Mouse (Mus musculus) layer of hippocampus, postnatal 10 days (tissue): ENCODE measurements around the gene Hist1h1b. TPM values are rescaled to one million over a fixed set of nuclear protein-coding genes. Genes with fewer than 3 reads are reported as not detected.
"Not testable (repeated sequence)": the region's sequence is repeated elsewhere in the genome, so short reads cannot be mapped to it uniquely, and the experiment has no call there.

Source experiments
- DNase-seq, 2 experiments: peaks; one replicate each; pipeline ENCODE4 v3.0.0; 2021; ENCODE audit warnings: low spot score in 2 of 2
- long read RNA-seq: library from polyadenylated mRNA; stranded (forward); transcript quantifications from one replicate; pipeline ENCODE4 v2.0.0, GENCODE M21; 2023
- total RNA-seq, 2 experiments: library from RNA; stranded (reverse); gene quantifications; 2 replicates each; pipeline ENCODE4 v1.2.3; 2021

Hist1h1b gene
- total RNA-seq: 10 to 100 TPM; 33.1 to 44.1 TPM
- long read RNA-seq: 0 reads

- peak; percentile 19 to 39 for DNase-seq
These were observed at the start of gene Hist1h1b for GRCm38 (mm10) chr13:21779767-21780731. Gene Hist1h1b, minus strand, starts transcription at chr13:21780625.

GRCm38 (mm10) chr13:21828511-21828910 lies 48.1 kb upstream of the Hist1h1b start:
- DNase-seq: no peak

- DNase-seq: not testable (repeated sequence)
These were observed 39.9 kb upstream of the Hist1h1b start for GRCm38 (mm10) chr13:21820082-21820890.

GRCm38 (mm10) chr13:21812092-21812491 lies 31.7 kb upstream of the Hist1h1b start:
- DNase-seq: not testable (repeated sequence)

- DNase-seq: not testable (repeated sequence)
These were observed 31.1 kb upstream of the Hist1h1b start, which contains the start of gene Hist1h4m for GRCm38 (mm10) chr13:21811539-21811938. Gene Hist1h4m, plus strand, starts transcription at chr13:21811746.

GRCm38 (mm10) chr13:21811074-21811473 lies 30.6 kb upstream of the Hist1h1b start:
- DNase-seq: not testable (repeated sequence)

GRCm38 (mm10) chr13:21810073-21810472 lies 29.6 kb upstream of the Hist1h1b start, which contains the start of the genes Hist1h2bq and Hist1h2ao:
Gene Hist1h2bq, minus strand, starts transcription at chr13:21810197.
Gene Hist1h2ao, plus strand, starts transcription at chr13:21810465.
- DNase-seq: not testable (repeated sequence)

- not testable (repeated sequence) for DNase-seq
These were observed 22.6 kb upstream of the Hist1h1b start for GRCm38 (mm10) chr13:21803058-21803457.

- DNase-seq: not testable (repeated sequence)
These were observed 16.7 kb upstream of the Hist1h1b start for GRCm38 (mm10) chr13:21797163-21797562.

GRCm38 (mm10) chr13:21795584-21795983 lies 15.2 kb upstream of the Hist1h1b start:
- DNase-seq: peak in 1 of 2 experiments; percentile 2

- DNase-seq: no peak
These were observed 10.3 kb upstream of the Hist1h1b start for GRCm38 (mm10) chr13:21790601-21791283.

- DNase-seq: no peak
These were observed 9.5 kb upstream of the Hist1h1b start for GRCm38 (mm10) chr13:21789925-21790324.

- no peak for DNase-seq
These were observed 7.6 kb upstream of the Hist1h1b start for GRCm38 (mm10) chr13:21787760-21788593.

- peak; percentile 82 to 85 for DNase-seq
These were observed 6.6 kb upstream of the Hist1h1b start, which contains the start of the genes Hist1h2an and Hist1h2bp for GRCm38 (mm10) chr13:21786899-21787629. Gene Hist1h2an, minus strand, starts transcription at chr13:21787218. Gene Hist1h2bp, plus strand, starts transcription at chr13:21787461.

GRCm38 (mm10) chr13:21786189-21786898 lies 5.9 kb upstream of the Hist1h1b start:
- DNase-seq: no peak

- DNase-seq: no peak
These were observed 3.9 kb upstream of the Hist1h1b start for GRCm38 (mm10) chr13:21784311-21784710.

- DNase-seq: no peak
These were observed 3.3 kb upstream of the Hist1h1b start for GRCm38 (mm10) chr13:21783734-21784161.

- DNase-seq: peak; percentile 37 to 42
These were observed 2.8 kb upstream of the Hist1h1b start, which contains the start of gene Hist1h3i for GRCm38 (mm10) chr13:21783255-21783617. Gene Hist1h3i, minus strand, starts transcription at chr13:21783370.
